Mouse (Mus musculus): ENCODE results near the gene Nktr. TPM values are rescaled to one million over a fixed set of nuclear protein-coding genes. Genes with fewer than 3 reads are reported as not detected.

Nktr gene
- total RNA-seq, 2 experiments from 2014 or later = 125 to 130 TPM

GRCm38 (mm10) chr9:121756785-121757184, 37.8 kb downstream of the Nktr start:
- Histone ChIP-seq H3K27ac (0 out of 2 replicates have a peak overlapping the region, but pooled peaks have one; percentile 2), H3K4me3 (no peak overlapping the region)
- DNase-seq (ENCODE audit: extremely low spot score in 1 of 2, low spot score in 2 of 2) = no peak
- no peak for TF ChIP-seq CTCF (IDR thresholded peaks at IDR 0.05)
- intact Hi-C loops (cut with DNase I) = no loop called here

GRCm38 (mm10) chr9:121757432-121757831, 38.5 kb downstream of the Nktr start:
- intact Hi-C loops (cut with DNase I) = no loop called here
- TF ChIP-seq CTCF (IDR thresholded peaks at IDR 0.05) = no peak
- DNase-seq (ENCODE audit: extremely low spot score in 1 of 2, low spot score in 2 of 2) = peak; percentile 23 to 25
- H3K27ac ChIP-seq = peak overlapping the region; percentile 99
- H3K4me3 ChIP-seq = no peak overlapping the region

GRCm38 (mm10) chr9:121757835-121758814, 39.2 kb downstream of the Nktr start:
- peak; percentile 10 to 14 for DNase-seq (ENCODE audit: extremely low spot score in 1 of 2, low spot score in 2 of 2)
- Histone ChIP-seq H3K27ac (peak overlapping the region; percentile 99), H3K4me3 (peak overlapping the region; percentile 95)
- intact Hi-C loops (cut with DNase I) = loop anchor here (2.0 kb wide), 1 partner anchor 73 kb away; no protein-coding TSS in a partner anchor
- no peak for TF ChIP-seq CTCF (IDR thresholded peaks at IDR 0.05)

- DNase-seq (ENCODE audit: extremely low spot score in 1 of 2, low spot score in 2 of 2) = peak; percentile 76
- intact Hi-C loops (cut with DNase I) = loop anchor here (2.0 to 5.0 kb wide), 3 partner anchors 17 to 71 kb away; partner anchors contain the start of gene Klhl40
- no peak; the same call in 1 of the 2 replicates for TF ChIP-seq CTCF (IDR thresholded peaks at IDR 0.05)
- Histone ChIP-seq H3K4me3 (peak within 1 kb of the TSS; percentile 95), H3K27ac (peak within 1 kb of the TSS; percentile 99)
These were observed 40.4 kb downstream of the Nktr start, which contains the start of gene Zfp651 for GRCm38 (mm10) chr9:121759091-121760081. TSS of gene Zfp651 (plus strand) at chr9:121759330.

GRCm38 (mm10) chr9:121760271-121761090, 41.5 kb downstream of the Nktr start:
- peak; percentile 58 to 64 for DNase-seq (ENCODE audit: extremely low spot score in 1 of 2, low spot score in 2 of 2)
- Histone ChIP-seq H3K4me3 (peak overlapping the region; percentile 95), H3K27ac (peak overlapping the region; percentile 94)
- intact Hi-C loops (cut with DNase I) = loop anchor here (2.0 to 5.0 kb wide), 2 partner anchors 16 to 62 kb away; partner anchors contain the start of gene Klhl40
- no peak for TF ChIP-seq CTCF (IDR thresholded peaks at IDR 0.05)

GRCm38 (mm10) chr9:121761091-121761665, 42.2 kb downstream of the Nktr start:
- intact Hi-C loops (cut with DNase I) = loop anchor here (2.0 to 5.0 kb wide), 2 partner anchors 16 to 61 kb away; partner anchors contain the start of gene Klhl40
- Histone ChIP-seq H3K27ac (peak overlapping the region; percentile 94), H3K4me3 (peak overlapping the region; percentile 95)
- no peak for TF ChIP-seq CTCF (IDR thresholded peaks at IDR 0.05)
- peak in 1 of 2 experiments; percentile 35 for DNase-seq (ENCODE audit: extremely low spot score in 1 of 2, low spot score in 2 of 2)

- intact Hi-C loops (cut with DNase I) = loop anchor here (2.0 to 5.0 kb wide), 2 partner anchors 15 to 61 kb away; partner anchors contain the start of gene Klhl40
- Histone ChIP-seq H3K4me3 (no peak overlapping the region), H3K27ac (peak overlapping the region; percentile 47)
- no peak for TF ChIP-seq CTCF (IDR thresholded peaks at IDR 0.05)
- peak in 1 of 2 experiments; percentile 13 for DNase-seq (ENCODE audit: extremely low spot score in 1 of 2, low spot score in 2 of 2)
These were observed 42.8 kb downstream of the Nktr start for GRCm38 (mm10) chr9:121761787-121762186.

GRCm38 (mm10) chr9:121762248-121762647, 43.3 kb downstream of the Nktr start:
- intact Hi-C loops (cut with DNase I) = loop anchor here (5.0 kb wide), 1 partner anchor 60 kb away; no protein-coding TSS in a partner anchor
- Histone ChIP-seq H3K4me3 (no peak overlapping the region), H3K27ac (no peak overlapping the region; the same call in 1 of the 2 replicates)
- TF ChIP-seq CTCF (IDR thresholded peaks at IDR 0.05) = no peak
- no peak for DNase-seq (ENCODE audit: extremely low spot score in 1 of 2, low spot score in 2 of 2)

GRCm38 (mm10) chr9:121762761-121763160, 43.8 kb downstream of the Nktr start:
- no peak for TF ChIP-seq CTCF (IDR thresholded peaks at IDR 0.05)
- Histone ChIP-seq H3K4me3 (no peak overlapping the region), H3K27ac (no peak overlapping the region)
- DNase-seq (ENCODE audit: extremely low spot score in 1 of 2, low spot score in 2 of 2) = no peak
- intact Hi-C loops (cut with DNase I) = loop anchor here (5.0 kb wide), 1 partner anchor 60 kb away; no protein-coding TSS in a partner anchor

- TF ChIP-seq CTCF (IDR thresholded peaks at IDR 0.05) = no peak
- Histone ChIP-seq H3K27ac (0 out of 2 replicates have a peak overlapping the region, but pooled peaks have one; percentile 40), H3K4me3 (no peak overlapping the region)
- intact Hi-C loops (cut with DNase I) = loop anchor here (5.0 kb wide), 1 partner anchor 59 kb away; no protein-coding TSS in a partner anchor
- no peak for DNase-seq (ENCODE audit: extremely low spot score in 1 of 2, low spot score in 2 of 2)
These were observed 44.7 kb downstream of the Nktr start for GRCm38 (mm10) chr9:121763716-121764115.

Data from left cerebral cortex, adult 2 months (tissue).